Mouse (Mus musculus) embryonic facial prominence, embryonic 13.5 days (tissue): Measurements from ENCODE around the gene Cacna2d3. TPM values are rescaled to one million over a fixed set of nuclear protein-coding genes. Genes with fewer than 3 reads are reported as not detected.
A peak's percentile ranks its signal among the peaks of the same experiment; 100 is the strongest.

Experiments used
- ATAC-seq: fragments of 200-750 bp; cut with Nextera tagmentation; 2 replicates; pipeline ENCODE4 v1.8.0; 2017; ENCODE audit warnings: low read depth; ENCODE audit not compliant: insufficient number of reproducible peaks, insufficient read depth, low FRiP score, low TSS enrichment
- H3K27ac ChIP-seq: fragments of 300-500 bp; sonication (generic); 2 replicates; pipeline ENCODE4 v1.5.1; 2015; ENCODE audit warnings: moderate library complexity, mild to moderate bottlenecking, inconsistent platforms
- H3K27me3 ChIP-seq: fragments of 300-500 bp; sonication (generic); 2 replicates; pipeline ENCODE4 v1.6.1; 2015; ENCODE audit warnings: mild to moderate bottlenecking, inconsistent platforms
- H3K36me3 ChIP-seq: fragments of 300-500 bp; sonication (generic); 2 replicates; pipeline ENCODE4 v1.6.1; 2015; ENCODE audit warnings: mild to moderate bottlenecking, inconsistent platforms
- H3K4me1 ChIP-seq: fragments of 300-500 bp; sonication (generic); 2 replicates; pipeline ENCODE4 v1.6.1; 2015; ENCODE audit warnings: inconsistent platforms
- H3K4me2 ChIP-seq: fragments of 300-500 bp; sonication (generic); 2 replicates; pipeline ENCODE4 v1.6.1; 2015; ENCODE audit warnings: moderate library complexity, mild to moderate bottlenecking, inconsistent platforms
- H3K4me3 ChIP-seq: fragments of 300-500 bp; sonication (generic); 2 replicates; pipeline ENCODE4 v1.5.1; 2015; ENCODE audit warnings: mild to moderate bottlenecking, inconsistent platforms
- H3K9ac ChIP-seq: fragments of 300-500 bp; sonication (generic); 2 replicates; pipeline ENCODE4 v1.6.1; 2015; ENCODE audit warnings: mild to moderate bottlenecking, inconsistent platforms
- H3K9me3 ChIP-seq: fragments of 300-500 bp; sonication (generic); 2 replicates; pipeline ENCODE4 v1.6.1; 2016; ENCODE audit warnings: inconsistent platforms
- WGBS: fragments of 180-500 bp; shearing (Covaris S2); methylation state at CpG from one replicate; pipeline ENCODE4 v1.1.7; 2015; ENCODE audit warnings: mixed read lengths; 5-methylcytosine and 5-hydroxymethylcytosine counted together
- polyA plus RNA-seq: library from polyadenylated mRNA; unstranded; fragments of >200 nt; fragmentation: Nextera tagmentation; extraction: Ambion mirVana; gene quantifications from 2 replicates; pipeline ENCODE4 v1.2.1, GENCODE M21; 2015

The Cacna2d3 gene
- polyA plus RNA-seq, 1 experiment from 2014 or later = 43.5 TPM

DNA sequence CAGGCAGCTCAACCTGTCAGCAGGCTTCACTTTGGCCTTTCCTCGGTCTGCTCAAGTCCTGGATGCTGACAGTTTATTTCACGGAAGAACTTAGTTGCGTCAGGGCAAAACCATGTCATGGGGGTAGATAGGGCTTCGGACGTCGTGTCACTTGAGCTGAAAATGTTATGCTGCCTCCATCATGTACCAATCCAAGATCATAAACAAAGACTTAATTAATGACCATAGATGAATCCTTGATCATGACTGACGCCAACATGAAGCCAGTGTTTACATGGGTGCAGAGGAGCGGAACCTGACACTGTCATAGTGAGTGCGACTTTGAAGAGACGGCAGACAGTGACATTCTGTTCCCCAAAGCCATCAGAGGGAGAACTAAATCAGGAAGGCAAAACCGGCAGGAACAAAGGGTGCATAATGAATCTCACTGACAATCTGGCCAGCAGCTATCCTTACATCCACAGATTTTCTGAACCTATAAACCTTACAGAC, 542.2 kb downstream of the Cacna2d3 start:
- peaks cover 12% of the 10 kb centered on the region; the same call in 1 of the 2 replicates for H3K4me1 ChIP-seq
- 71% methylated on average over 11 of the region's 11 CpGs for WGBS
- no peaks in the 10 kb centered on the region for H3K9me3 ChIP-seq
- H3K9ac ChIP-seq = no peak overlapping the region
- no peaks in the 10 kb centered on the region for H3K27me3 ChIP-seq
- no peak overlapping the region for H3K4me3 ChIP-seq
- no peak overlapping the region for H3K27ac ChIP-seq
- ATAC-seq = no peak
- no peaks in the 10 kb centered on the region for H3K36me3 ChIP-seq
- no peak overlapping the region for H3K4me2 ChIP-seq

DNA sequence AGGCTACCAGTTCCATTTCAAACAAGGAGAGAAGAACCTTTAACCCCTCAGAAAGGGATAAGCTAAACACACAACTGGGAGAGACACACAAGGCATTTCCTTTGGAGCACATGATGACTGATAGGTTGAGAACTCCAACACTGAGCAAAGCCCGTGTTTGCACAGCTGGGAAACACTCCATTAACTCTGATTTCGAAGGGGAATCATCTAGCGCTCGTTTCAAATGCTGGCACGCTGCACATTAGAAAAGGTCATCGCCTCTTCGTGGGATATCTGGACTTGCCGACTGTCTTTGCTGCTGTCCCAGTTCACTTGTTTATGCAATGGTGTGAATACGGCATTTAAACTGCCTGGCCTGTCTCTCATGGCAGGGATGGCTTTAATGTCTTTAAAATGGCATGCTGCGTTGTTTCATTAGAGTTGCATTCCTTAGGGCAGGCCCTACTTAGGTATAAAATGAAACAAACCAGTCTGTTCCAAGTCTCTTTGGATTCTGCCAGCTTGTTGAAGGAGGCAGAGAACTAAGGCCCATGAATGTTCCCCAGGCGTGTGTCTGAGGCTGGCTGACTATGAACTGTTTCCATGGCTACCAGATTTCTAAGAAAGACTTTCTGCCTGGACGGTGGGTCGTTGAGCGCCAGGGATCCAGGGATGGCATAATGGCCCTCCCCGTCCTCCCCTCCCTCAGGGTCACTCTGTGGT, 542.8 kb downstream of the Cacna2d3 start:
- H3K9me3 ChIP-seq = no peaks in the 10 kb centered on the region
- 72% methylated on average over 15 of the region's 15 CpGs for WGBS
- no peak overlapping the region for H3K9ac ChIP-seq
- H3K27me3 ChIP-seq = no peaks in the 10 kb centered on the region
- ATAC-seq = no peak
- H3K36me3 ChIP-seq = no peaks in the 10 kb centered on the region
- peaks cover 8% of the 10 kb centered on the region; the same call in 1 of the 2 replicates for H3K4me1 ChIP-seq
- no peak overlapping the region for H3K4me3 ChIP-seq
- H3K4me2 ChIP-seq = no peak overlapping the region
- H3K27ac ChIP-seq = no peak overlapping the region

DNA sequence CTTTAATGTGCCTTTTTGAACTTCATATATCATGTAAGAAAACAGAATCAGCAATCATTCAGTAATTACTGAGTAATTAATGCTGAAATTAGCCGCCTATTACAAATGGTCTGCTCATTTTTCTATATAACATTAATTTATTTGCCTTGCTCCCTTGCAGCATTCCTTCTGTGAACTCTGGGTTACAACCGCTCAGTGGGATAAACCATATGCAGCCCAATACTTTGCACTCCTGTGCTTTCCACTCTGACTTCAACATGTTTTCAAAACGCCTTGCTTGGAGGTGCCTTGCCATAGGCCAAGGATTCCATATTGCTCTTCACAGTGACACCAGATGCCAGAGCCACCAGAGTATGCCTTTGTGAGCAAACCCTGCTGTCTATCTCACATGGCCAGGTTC, 546.9 kb downstream of the Cacna2d3 start:
- Histone ChIP-seq H3K4me3 (no peak overlapping the region), H3K9me3 (no peaks in the 10 kb centered on the region), H3K36me3 (no peaks in the 10 kb centered on the region), H3K27me3 (no peaks in the 10 kb centered on the region), H3K9ac (no peak overlapping the region), H3K4me2 (no peak overlapping the region), H3K27ac (no peak overlapping the region), H3K4me1 (peaks cover 7% of the 10 kb centered on the region; the same call in 1 of the 2 replicates)
- WGBS = 78% methylated on average over 3 of the region's 3 CpGs
- ATAC-seq = no peak

DNA sequence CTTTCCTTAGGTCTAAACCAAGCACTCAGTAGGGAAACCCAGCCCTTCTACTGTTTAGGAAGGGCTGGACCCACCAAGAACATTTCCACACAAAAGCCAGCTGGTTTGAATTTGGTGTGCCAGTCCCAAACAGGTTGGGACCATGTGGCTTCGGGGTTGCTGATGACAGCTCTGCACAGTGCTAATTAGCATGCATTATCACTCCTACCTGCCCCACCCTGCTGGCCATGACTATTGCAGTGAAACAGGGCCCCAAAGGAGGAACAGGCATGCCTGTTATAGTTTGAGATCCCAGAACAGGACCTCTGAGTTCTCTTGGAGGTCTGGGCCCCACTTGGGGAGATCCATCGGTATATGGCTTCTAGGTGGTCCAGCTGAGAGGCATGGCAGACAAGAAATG, 549.5 kb downstream of the Cacna2d3 start:
- 51% methylated on average over 2 of the region's 2 CpGs for WGBS

DNA sequence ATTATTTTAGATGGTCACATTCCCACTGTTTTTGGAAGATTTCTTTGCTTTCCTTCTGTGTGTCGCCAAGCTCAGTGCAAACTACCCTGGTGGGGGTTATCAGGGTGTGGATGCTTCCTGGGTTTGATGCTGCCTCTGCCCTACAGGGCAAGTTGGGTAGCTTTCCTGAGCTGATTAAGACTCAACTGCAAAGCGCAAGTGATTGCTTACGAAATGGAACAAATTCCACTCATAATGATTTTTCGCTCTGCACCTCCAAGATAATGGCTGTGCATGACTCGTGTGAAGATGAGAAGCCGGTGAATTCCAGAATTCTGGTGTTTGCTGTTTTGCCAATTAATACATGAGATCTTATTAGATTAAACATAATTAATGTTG, 557.0 kb downstream of the Cacna2d3 start:
- no peak overlapping the region for H3K27ac ChIP-seq
- no peak overlapping the region for H3K4me2 ChIP-seq
- H3K27me3 ChIP-seq = no peaks in the 10 kb centered on the region
- H3K36me3 ChIP-seq = no peaks in the 10 kb centered on the region
- no peak overlapping the region for H3K4me3 ChIP-seq
- WGBS = 88% methylated on average over 6 of the region's 6 CpGs
- H3K4me1 ChIP-seq = peaks cover 17% of the 10 kb centered on the region; the same call in 1 of the 2 replicates
- no peaks in the 10 kb centered on the region for H3K9me3 ChIP-seq
- no peak overlapping the region for H3K9ac ChIP-seq
- ATAC-seq = no peak

More for the DNA sequence above, 549.5 kb downstream of the Cacna2d3 start:
- no peak overlapping the region for H3K4me2 ChIP-seq
- H3K9ac ChIP-seq = no peak overlapping the region
- peaks cover 3% of the 10 kb centered on the region; the same call in 1 of the 2 replicates for H3K4me1 ChIP-seq
- H3K4me3 ChIP-seq = no peak overlapping the region
- H3K36me3 ChIP-seq = no peaks in the 10 kb centered on the region
- H3K27ac ChIP-seq = peak overlapping the region; percentile 33
- H3K27me3 ChIP-seq = no peaks in the 10 kb centered on the region
- no peaks in the 10 kb centered on the region for H3K9me3 ChIP-seq
- ATAC-seq = no peak

DNA sequence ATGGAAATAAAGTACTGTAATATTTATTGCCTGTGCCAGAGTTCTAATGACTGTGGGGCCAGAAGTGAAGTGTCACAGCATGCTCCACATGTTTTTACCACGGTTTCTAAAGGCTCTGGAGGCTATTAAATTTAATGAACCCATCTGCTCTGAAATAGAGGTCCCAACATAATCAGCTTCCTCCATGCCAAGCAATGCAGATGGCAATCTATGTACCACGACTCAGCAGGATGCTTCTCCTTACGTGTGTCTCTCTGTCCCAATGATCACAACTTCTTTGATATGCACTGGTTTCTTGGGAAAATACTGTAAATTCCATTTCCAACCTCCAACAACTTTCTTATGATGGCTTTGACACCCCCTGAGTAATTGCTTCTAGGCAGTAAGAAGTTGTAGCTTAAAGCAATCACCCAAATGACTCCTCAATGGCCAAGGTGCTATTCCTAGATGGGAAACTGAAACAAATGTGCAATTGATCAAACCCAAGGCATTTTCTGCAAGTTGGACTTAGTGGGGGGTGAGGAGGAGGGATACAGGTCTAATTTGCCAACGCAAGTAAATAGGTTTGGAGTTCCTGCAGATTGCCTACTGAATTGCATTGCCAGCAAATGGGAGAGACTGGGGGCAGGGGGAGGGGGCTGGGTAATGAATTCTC, 557.5 kb downstream of the Cacna2d3 start:
- 57% methylated on average over 4 of the region's 4 CpGs for WGBS
- ATAC-seq = no peak
- no peak overlapping the region for H3K27ac ChIP-seq

DNA sequence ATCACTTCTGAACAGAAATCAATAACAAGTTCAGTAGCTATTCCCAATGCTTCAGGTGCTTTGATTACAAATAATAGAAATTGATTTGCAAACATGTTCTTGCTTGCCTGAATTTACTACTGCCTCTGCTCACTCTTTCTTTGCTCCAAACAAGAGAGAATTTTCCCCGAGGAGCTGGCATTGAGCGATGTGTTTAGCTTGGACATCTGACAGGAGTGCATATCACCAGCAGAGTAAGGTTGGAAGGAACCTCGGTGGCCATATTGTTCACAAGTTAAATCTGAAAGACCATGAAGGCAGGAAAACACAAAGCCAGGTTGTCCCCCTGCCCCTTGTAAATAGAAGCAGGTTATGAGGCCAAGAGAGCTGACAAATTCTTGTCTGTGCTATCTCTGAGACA, 561.9 kb downstream of the Cacna2d3 start:
- Histone ChIP-seq H3K9me3 (no peaks in the 10 kb centered on the region), H3K9ac (no peak overlapping the region), H3K27me3 (no peaks in the 10 kb centered on the region), H3K27ac (no peak overlapping the region), H3K36me3 (no peaks in the 10 kb centered on the region), H3K4me1 (peaks cover 20% of the 10 kb centered on the region), H3K4me3 (no peak overlapping the region), H3K4me2 (no peak overlapping the region)
- 82% methylated on average over 3 of the region's 3 CpGs for WGBS
- no peak for ATAC-seq

More for the DNA sequence above, 557.5 kb downstream of the Cacna2d3 start:
- Histone ChIP-seq H3K36me3 (no peaks in the 10 kb centered on the region), H3K9me3 (no peaks in the 10 kb centered on the region), H3K4me2 (no peak overlapping the region), H3K4me1 (peaks cover 17% of the 10 kb centered on the region; the same call in 1 of the 2 replicates), H3K4me3 (no peak overlapping the region), H3K9ac (no peak overlapping the region), H3K27me3 (no peaks in the 10 kb centered on the region)

DNA sequence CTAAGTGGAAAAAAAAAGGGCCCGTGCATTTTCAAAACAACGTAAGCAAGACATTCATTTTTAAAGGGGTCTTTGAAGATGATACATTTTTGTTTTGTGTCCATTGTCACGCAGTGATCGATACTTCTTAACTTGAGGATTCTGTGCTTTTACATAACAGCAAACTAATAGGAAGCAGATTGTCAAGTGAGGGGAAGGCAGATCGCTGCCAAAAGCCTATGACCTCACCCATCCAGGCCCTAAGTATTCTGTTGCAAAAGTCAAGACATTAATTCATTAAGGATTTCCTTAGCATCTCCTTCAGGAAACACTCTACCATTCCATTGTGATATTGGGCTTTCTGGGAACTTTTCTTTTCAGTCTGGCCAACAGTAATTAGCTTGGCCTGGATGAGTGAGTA, 564.6 kb downstream of the Cacna2d3 start:
- WGBS = 34% methylated on average over 5 of the region's 5 CpGs
- no peaks in the 10 kb centered on the region for H3K36me3 ChIP-seq
- ATAC-seq = no peak
- peaks cover 12% of the 10 kb centered on the region for H3K4me1 ChIP-seq
- H3K27ac ChIP-seq = peak overlapping the region; percentile 39; the same call in 1 of the 2 replicates
- no peaks in the 10 kb centered on the region for H3K27me3 ChIP-seq
- H3K9ac ChIP-seq = no peak overlapping the region
- no peak overlapping the region for H3K4me3 ChIP-seq
- no peaks in the 10 kb centered on the region for H3K9me3 ChIP-seq
- H3K4me2 ChIP-seq = no peak overlapping the region

DNA sequence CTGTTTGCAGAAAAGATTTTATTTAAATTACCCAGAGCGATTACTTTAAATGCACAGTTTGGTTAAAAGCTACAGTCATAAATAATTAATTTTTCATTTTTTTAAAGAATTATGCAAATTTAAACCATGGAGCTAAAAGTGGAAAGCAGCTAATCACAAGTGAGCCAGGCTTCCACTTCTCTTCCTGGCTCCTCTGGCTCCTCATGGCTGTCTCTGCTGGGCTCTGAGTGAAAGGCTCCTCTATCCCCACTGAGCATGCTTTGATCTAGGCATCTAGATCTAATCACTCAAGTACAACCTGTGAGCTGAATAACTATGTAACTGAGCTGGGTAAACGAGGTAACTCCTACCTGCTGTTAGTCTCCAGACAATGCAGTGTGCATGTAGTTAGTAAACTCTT, 577.5 kb downstream of the Cacna2d3 start:
- H3K27ac ChIP-seq = no peak overlapping the region
- H3K4me1 ChIP-seq = no peaks in the 10 kb centered on the region
- no peaks in the 10 kb centered on the region for H3K36me3 ChIP-seq
- no peaks in the 10 kb centered on the region for H3K27me3 ChIP-seq
- H3K4me3 ChIP-seq = no peak overlapping the region
- H3K9ac ChIP-seq = no peak overlapping the region
- H3K9me3 ChIP-seq = 0 out of 2 replicates have a peak, but pooled peaks cover 3% of the 10 kb centered on the region
- no peak for ATAC-seq
- H3K4me2 ChIP-seq = no peak overlapping the region
- 52% methylated on average over 2 of the region's 2 CpGs for WGBS

DNA sequence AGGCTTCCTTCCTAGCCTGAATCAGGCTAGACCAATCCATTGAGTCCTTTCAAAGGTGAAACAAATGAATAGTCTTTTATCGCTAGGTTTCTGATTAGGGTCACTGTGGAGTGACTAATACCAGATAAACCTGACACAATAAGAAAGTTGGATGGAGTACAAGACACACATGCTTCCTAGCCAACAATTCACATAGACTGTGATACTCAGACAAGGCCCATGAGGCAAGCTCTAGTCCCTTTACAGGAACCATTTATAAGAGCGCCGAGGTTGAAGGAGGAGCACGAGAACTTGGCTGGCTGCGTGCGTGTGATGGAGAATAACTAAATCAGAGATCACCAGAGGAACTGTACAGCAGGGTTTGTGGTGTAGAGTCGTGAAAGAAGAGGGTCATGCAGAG, 584.0 kb downstream of the Cacna2d3 start:
- H3K36me3 ChIP-seq = no peaks in the 10 kb centered on the region
- H3K27ac ChIP-seq = peak overlapping the region; percentile 60; the same call in 1 of the 2 replicates
- H3K4me1 ChIP-seq = peaks cover 41% of the 10 kb centered on the region
- H3K27me3 ChIP-seq = no peaks in the 10 kb centered on the region
- 83% methylated on average over 7 of the region's 7 CpGs for WGBS
- no peak overlapping the region for H3K9ac ChIP-seq
- ATAC-seq = no peak
- no peaks in the 10 kb centered on the region for H3K9me3 ChIP-seq
- no peak overlapping the region for H3K4me2 ChIP-seq
- no peak overlapping the region for H3K4me3 ChIP-seq

DNA sequence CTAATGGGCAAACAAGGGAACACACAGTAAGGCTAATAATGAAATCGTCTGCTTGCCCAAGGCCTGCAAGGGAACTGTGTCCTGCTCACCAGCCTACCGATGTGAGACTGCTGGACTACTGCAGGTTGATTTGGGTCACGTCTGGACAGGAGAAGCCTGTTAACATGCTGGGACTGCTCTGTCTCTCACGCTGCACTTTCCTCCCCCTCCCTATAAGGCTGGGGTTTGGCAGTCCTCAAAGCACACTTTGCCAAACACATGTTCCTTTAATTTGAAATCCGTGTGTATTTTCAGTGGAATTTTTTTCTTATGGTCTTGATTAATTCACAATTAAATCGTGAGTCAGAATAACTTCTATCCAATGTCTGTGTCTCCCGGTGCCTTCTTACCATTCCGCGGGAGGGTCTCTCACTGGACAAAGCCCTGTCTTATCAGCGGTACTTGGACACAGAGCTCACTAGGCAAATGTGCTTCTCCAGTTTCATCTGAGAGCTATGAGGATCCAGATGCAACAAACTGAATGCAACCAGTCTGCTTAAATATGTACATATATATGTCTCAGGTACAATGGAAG, 584.6 kb downstream of the Cacna2d3 start:
- Histone ChIP-seq H3K9me3 (no peaks in the 10 kb centered on the region), H3K27ac (peak overlapping the region; percentile 60; the same call in 1 of the 2 replicates), H3K36me3 (no peaks in the 10 kb centered on the region), H3K4me3 (no peak overlapping the region), H3K27me3 (no peaks in the 10 kb centered on the region), H3K4me1 (peaks cover 41% of the 10 kb centered on the region), H3K4me2 (no peak overlapping the region), H3K9ac (no peak overlapping the region)
- no peak for ATAC-seq
- WGBS = 38% methylated on average over 10 of the region's 10 CpGs
